Mouse (Mus musculus) kidney, adult 9 months (tissue): Measurements from ENCODE around the gene Tmem151a.

ENCODE experiments used
- DNase-seq: peaks from one replicate; pipeline ENCODE4 v3.0.0; 2022

Tmem151a gene

GRCm38 (mm10) chr19:5040862-5041523 lies 44.3 kb downstream of the Tmem151a start, which contains the start of gene Brms1:
TSS of gene Brms1 (plus strand) at chr19:5041354.
- DNase-seq, result peak; percentile 94

- DNase-seq, result peak; percentile 50
These were observed 45.8 kb downstream of the Tmem151a start for GRCm38 (mm10) chr19:5039301-5040114.

- peak; percentile 87 for DNase-seq
These were observed 46.6 kb downstream of the Tmem151a start, which contains the start of the genes B4gat1 and AC124502.3 for GRCm38 (mm10) chr19:5038709-5039156. TSS of gene B4gat1 (plus strand) at chr19:5038826. TSS of gene AC124502.3 (plus strand) at chr19:5038891.

GRCm38 (mm10) chr19:5037678-5038571 lies 47.4 kb downstream of the Tmem151a start:
- DNase-seq, result peak; percentile 81

- DNase-seq, result no peak
These were observed 48.8 kb downstream of the Tmem151a start for GRCm38 (mm10) chr19:5036577-5036976.

GRCm38 (mm10) chr19:5032686-5033085 lies 52.6 kb downstream of the Tmem151a start:
- DNase-seq, result no peak

- no peak for DNase-seq
These were observed 59.2 kb downstream of the Tmem151a start for GRCm38 (mm10) chr19:5026111-5026510.

GRCm38 (mm10) chr19:5023621-5024479 lies 61.5 kb downstream of the Tmem151a start, which contains the start of gene Slc29a2:
TSS of gene Slc29a2 (plus strand) at chr19:5023860.
- DNase-seq, result peak; percentile 95

- DNase-seq, result no peak
These were observed 63.9 kb downstream of the Tmem151a start for GRCm38 (mm10) chr19:5021416-5021815.
